ENCODE assay signal across 22 mouse cellular contexts in genomic region chr6:5113734-5114133, GRCm38 (mm10).
DNase-seq lines count a peak whose midpoint lies in the region; ATAC-seq lines count a peak whose summit lies in the region.
"Had no signal": no experiment of that assay in that cellular context is flagged by ENCODE, and none has a peak within 500 bp of the region (broad histone marks: within the 10 kb centered on the region; RNA-seq: fewer than 3 reads in every experiment).

No protein-coding gene starts in this region.

- H3K27ac ChIP-seq in liver, embryonic 11.5 days (ENCODE audit: low read depth, low read length), result peak overlapping the region; percentile 43; the same call in 1 of the 2 replicates
- H3K27ac ChIP-seq in liver, embryonic 12.5 days, result peak overlapping the region; percentile 45; the same call in 1 of the 2 replicates
- 0 out of 2 replicates have a peak overlapping the region, but pooled peaks have one; percentile 1 for H3K27ac ChIP-seq in liver, embryonic 16.5 days (ENCODE audit: low read length)
- H3K27ac ChIP-seq: heart, adult 2 months; intestine, embryonic 15.5 days; neural tube, embryonic 12.5 days had no signal

- no peaks in the 10 kb centered on the region for H3K9me3 ChIP-seq in liver, embryonic 11.5 days (ENCODE audit: control insufficient read depth, low read length)
- no peaks in the 10 kb centered on the region for H3K9me3 ChIP-seq in liver, embryonic 12.5 days (replicated peaks)
- no peaks in the 10 kb centered on the region for H3K9me3 ChIP-seq in liver, embryonic 16.5 days (replicated peaks; ENCODE audit: control insufficient read depth, low read length)
- H3K9me3 ChIP-seq: intestine, embryonic 15.5 days; megakaryocyte, embryonic 14.5 days; neural tube, embryonic 12.5 days had no signal

- H3K4me2 ChIP-seq in liver, embryonic 11.5 days, result peak overlapping the region; percentile 27; the same call in 1 of the 2 replicates
- H3K4me2 ChIP-seq in liver, embryonic 12.5 days, result no peak overlapping the region
- no peak overlapping the region for H3K4me2 ChIP-seq in liver, embryonic 16.5 days (ENCODE audit: low read depth, low read length)
- H3K4me2 ChIP-seq: intestine, embryonic 15.5 days; neural tube, embryonic 12.5 days had no signal

- 61% methylated on average over 5 of the region's 5 CpGs for WGBS in liver, embryonic 11.5 days
- 65% methylated on average over 5 of the region's 5 CpGs for whole genome bisulfite sequencing in liver, embryonic 12.5 days (ENCODE audit: insufficient replicate concordance)
- WGBS in liver, embryonic 16.5 days (ENCODE audit: insufficient replicate concordance), result 62% methylated on average over 5 of the region's 5 CpGs

- H3K36me3 ChIP-seq in liver, embryonic 11.5 days (ENCODE audit: control insufficient read depth, insufficient read depth, low read length), result peaks cover 2% of the 10 kb centered on the region; the same call in 1 of the 2 replicates
- 0 out of 2 replicates have a peak, but pooled peaks cover 11% of the 10 kb centered on the region for H3K36me3 ChIP-seq in liver, embryonic 12.5 days
- H3K36me3 ChIP-seq in liver, embryonic 16.5 days (ENCODE audit: control insufficient read depth, insufficient read depth), result no peaks in the 10 kb centered on the region
- H3K36me3 ChIP-seq: intestine, embryonic 15.5 days; neural tube, embryonic 12.5 days had no signal

- no peak overlapping the region; the same call in 1 of the 2 replicates for H3K9ac ChIP-seq in liver, embryonic 11.5 days (ENCODE audit: low read depth, low read length)
- H3K9ac ChIP-seq in liver, embryonic 12.5 days, result no peak overlapping the region
- H3K9ac ChIP-seq in liver, embryonic 16.5 days (ENCODE audit: low read depth, low read length), result no peak overlapping the region
- H3K9ac ChIP-seq: forebrain, postnatal 0 days; intestine, embryonic 15.5 days; neural tube, embryonic 12.5 days had no signal

- H3K27me3 ChIP-seq in liver, embryonic 11.5 days (replicated peaks; ENCODE audit: control insufficient read depth, insufficient read depth, low read length), result no peaks in the 10 kb centered on the region
- H3K27me3 ChIP-seq in liver, embryonic 12.5 days (replicated peaks), result no peaks in the 10 kb centered on the region
- H3K27me3 ChIP-seq in liver, embryonic 16.5 days (ENCODE audit: control insufficient read depth, insufficient read depth, low read depth, low read length), result no peaks in the 10 kb centered on the region
- H3K27me3 ChIP-seq: intestine, embryonic 15.5 days; megakaryocyte, embryonic 14.5 days; neural tube, embryonic 12.5 days had no signal

- ATAC-seq in liver, embryonic 11.5 days (replicated peaks; ENCODE audit: low FRiP score), result no peak
- no peak for ATAC-seq in liver, embryonic 12.5 days
- ATAC-seq in liver, embryonic 16.5 days (ENCODE audit: low read depth), result peak; percentile 56
- ATAC-seq: forebrain, postnatal 0 days; hindbrain, embryonic 16.5 days had no signal

- no peak overlapping the region for H3K4me3 ChIP-seq in liver, embryonic 11.5 days (ENCODE audit: low read depth, low read length)
- no peak overlapping the region for H3K4me3 ChIP-seq in liver, embryonic 12.5 days
- H3K4me3 ChIP-seq in liver, embryonic 16.5 days (ENCODE audit: low read depth, low read length), result no peak overlapping the region
- H3K4me3 ChIP-seq: heart, adult 2 months; intestine, embryonic 15.5 days; megakaryocyte, embryonic 14.5 days; neural tube, embryonic 12.5 days had no signal

- H3K4me1 ChIP-seq in liver, embryonic 11.5 days (replicated peaks; ENCODE audit: control insufficient read depth, insufficient read depth, low read length), result peaks cover 8% of the 10 kb centered on the region; the same call in 1 of the 2 replicates
- peaks cover 32% of the 10 kb centered on the region for H3K4me1 ChIP-seq in liver, embryonic 12.5 days
- H3K4me1 ChIP-seq in liver, embryonic 16.5 days (ENCODE audit: control insufficient read depth, low read depth, low read length), result no peaks in the 10 kb centered on the region; the same call in none of the 2 replicates

- no peak for DNase-seq in liver, embryonic 11.5 days (ENCODE audit: low spot score)
- no peak for DNase-seq in liver
- DNase-seq in lung, postnatal 25 days (ENCODE audit: low spot score), result peak; percentile 42
- no peak for DNase-seq in thymus, postnatal 36 days
- DNase-seq in adrenal gland, adult (ENCODE audit: inconsistent age in 2 of 2, low spot score in 1 of 2), result no peak
- DNase-seq: adrenal gland, adult 8-10 months; cerebellum, adult 8-10 months; cerebellum, postnatal 36 days; forebrain, postnatal 0 days; gastrocnemius, postnatal 14 days; heart, adult 2 months; kidney, postnatal 4 days; midbrain, embryonic 14.5 days; retina, postnatal 1 day; right cerebral cortex, postnatal 25 days; spleen, adult 18-20 months had no signal
